Mouse (Mus musculus): ENCODE data around the gene Dlx1.
A peak's percentile ranks its signal among the peaks of the same experiment; 100 is the strongest.

Dlx1 gene

DNA sequence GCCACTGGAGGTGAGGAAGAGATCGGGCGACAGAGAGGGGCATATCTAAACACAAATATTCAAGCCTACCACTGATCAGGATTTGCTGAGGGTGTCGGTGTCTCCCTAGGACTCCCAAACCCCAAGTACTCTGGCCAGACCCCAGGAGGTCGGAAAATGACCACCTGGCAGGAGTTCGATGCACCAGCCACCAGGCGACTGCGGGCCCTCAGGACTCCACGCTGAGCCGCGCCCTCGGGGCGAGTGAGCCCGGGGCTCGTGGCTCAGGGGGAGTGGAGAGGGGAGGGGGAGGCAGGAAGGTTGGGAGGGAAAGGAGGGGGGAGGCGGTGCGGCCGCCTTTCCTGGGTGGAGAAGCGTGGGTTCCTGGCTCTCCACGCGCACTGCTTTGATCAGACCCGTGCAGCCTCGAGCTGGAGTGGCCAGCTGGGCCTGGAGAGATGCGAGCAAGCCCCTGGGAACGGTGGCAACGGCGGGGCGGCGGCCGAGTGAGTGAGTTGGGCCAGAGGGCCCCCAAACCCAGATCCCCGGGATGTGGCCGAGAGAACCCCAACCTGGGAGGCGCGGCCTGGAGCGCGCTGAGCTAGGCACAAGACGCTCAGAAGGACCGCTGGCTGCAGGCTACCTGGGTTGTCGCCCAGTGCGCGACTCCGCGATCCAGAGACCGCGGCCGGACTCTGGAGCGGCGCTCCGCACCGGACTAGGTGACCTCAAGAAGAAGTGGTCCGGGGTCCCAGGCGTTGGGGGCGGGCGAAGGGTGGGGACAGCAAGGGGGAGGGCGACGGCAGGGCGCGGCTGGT, 999 bp downstream of the Dlx1 start:
- no peak for DNase-seq

DNA sequence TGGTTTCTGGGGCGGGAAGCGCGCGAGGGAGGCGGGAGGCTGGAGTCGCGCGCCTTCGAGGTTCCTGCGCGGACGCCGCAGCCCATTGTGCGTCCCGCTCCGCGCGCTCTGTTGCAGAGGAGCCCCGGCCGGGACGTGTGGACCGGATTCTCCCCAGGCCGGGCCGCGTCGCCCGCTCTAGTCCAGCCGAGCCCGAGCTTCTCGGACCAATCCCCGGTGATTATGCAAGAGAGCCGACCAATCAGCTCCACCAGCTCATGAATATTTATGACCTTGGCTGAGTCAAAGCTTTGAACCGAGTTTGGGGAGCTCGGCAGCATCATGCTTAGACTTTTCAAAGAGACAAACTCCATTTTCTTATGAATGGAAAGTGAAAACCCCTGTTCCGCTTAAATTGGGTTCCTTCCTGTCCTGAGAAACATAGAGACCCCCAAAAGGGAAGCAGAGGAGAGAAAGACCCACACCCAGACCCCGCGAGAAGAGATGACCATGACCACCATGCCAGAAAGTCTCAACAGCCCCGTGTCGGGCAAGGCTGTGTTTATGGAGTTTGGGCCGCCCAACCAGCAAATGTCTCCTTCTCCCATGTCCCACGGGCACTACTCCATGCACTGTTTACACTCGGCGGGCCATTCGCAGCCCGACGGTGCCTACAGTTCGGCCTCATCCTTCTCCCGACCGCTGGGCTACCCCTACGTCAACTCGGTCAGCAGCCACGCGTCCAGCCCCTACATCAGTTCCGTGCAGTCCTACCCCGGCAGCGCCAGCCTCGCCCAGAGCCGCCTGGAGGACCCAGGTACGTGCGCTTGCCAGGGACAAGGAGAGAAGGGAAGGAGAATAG, 1.8 kb downstream of the Dlx1 start:
- peak in 1 of 2 experiments; percentile 31 for DNase-seq

GRCm38 (mm10) chr2:71530391-71531123, 2.6 kb downstream of the Dlx1 start:
- no peak for DNase-seq

DNA sequence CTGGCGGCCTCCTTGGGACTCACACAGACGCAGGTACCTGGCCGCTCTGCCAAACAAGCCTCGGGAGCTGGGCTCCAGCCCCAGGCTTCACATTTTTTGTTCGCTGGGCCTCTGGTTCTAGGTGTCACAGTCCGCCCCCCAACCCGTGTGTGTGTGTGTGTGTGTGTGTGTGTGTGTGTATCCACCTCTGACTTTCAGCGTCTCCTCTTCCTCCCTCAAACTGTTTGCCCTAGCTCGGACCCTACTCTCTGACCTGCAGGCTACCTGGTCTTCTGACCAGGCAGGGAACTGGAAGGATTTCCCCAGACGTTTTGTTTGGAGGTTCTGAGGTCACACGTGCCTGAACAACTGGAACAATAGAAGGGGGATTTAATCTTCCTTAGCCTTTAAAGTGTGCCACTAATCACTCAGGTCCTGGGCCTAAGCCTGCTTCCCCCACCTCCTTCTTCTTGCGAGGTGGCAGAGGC, 3.2 kb downstream of the Dlx1 start:
- DNase-seq: no peak

GRCm38 (mm10) chr2:71531990-71532970, 4.4 kb downstream of the Dlx1 start:
- no peak for DNase-seq

DNA sequence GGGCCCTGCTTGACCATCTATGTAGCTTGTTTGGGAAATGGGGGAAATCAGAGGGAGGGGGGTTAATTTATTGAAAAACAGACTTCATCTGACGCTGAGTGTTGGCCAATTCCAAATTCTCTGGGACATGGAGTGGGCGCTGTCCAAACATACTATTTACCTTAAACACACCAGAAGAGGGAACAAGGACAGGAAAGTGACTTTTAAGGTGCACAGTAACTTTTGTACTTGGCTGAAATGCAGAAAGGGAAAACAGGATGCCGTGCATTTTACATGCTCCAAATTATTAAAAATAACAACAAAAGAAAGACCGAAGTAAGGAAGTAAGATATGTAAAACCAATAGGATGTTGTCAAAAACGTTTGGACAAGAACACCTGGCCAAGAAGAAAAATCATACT, 5.2 kb downstream of the Dlx1 start:
- no peak for DNase-seq

DNA sequence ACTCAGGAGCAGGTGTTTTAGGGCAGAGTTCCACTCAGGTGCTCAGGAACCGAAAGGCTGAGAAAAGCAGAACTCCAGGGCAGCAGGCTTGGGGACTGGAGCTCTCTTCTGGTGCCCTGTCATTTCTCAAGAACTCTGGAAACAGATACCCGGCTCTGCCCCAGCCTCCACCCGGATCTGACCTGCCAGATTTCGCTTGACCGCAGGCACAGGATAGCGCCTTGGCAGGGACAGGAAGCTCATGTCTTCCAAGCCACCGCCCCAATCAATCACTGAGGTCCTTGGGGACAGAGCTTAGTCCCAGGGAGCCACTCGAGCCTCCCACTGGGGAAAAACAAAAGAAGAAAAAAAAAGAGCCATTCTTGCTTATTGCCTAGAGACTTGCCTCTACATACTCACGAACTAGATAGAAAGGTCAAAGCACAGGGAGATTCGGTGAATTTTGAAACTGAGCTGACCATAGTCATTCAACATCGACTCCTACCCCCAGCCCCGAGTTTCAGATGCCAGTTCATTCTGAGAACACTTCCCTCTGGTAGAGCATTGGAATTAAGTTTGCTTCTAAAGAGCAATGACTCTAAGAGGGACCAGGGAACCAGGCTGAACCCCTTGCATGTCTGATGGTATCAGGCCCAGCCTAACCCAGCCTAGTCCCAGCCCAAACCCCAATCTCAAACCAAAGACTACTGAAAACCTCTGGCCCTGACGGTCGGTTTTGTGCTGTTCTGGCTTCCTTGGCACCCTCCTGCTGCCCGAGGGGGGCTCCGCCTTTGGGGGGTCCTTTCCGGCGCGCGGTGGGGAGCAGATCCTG, 6.5 kb downstream of the Dlx1 start:
- no peak for DNase-seq

DNA sequence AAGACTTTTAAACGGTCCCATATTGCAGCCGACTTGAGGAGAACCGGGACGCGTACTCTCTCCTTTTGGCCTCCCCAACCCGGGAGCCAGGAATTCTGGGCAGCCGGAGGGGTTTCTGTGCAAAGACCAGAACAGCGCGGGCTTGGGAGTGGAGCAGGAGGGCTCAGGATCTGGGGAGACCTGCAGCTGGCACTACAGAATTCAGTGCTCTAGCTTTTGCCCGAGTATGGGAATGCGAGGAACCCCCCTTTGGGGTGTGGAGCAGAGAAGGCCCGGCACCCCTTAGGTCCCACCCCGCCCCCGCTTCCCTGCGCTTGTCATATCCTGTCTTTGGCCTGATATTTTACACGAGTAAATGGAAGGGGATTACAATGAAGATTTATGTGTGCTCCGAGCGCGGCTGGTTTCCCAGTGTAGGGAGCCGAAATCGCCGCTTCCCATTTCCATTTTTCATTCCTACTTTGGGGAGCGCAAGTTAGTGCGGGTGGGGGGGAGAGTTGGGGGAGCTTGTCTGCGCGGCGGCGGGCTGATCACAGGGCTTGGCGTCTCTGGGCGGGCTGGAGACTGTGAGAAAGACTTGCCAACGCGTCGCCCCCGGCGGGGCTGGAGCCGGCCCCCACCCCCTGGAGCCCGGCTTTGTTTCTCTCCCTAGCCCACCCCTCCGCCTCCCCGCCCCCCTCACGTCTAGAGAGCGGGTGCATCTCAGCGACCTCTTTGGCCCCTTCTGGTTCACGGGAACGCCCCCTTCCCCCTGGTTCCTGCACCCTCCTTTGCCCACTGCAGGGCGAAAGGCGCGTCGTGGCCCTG, 12.9 kb downstream of the Dlx1 start:
- no peak for DNase-seq

DNA sequence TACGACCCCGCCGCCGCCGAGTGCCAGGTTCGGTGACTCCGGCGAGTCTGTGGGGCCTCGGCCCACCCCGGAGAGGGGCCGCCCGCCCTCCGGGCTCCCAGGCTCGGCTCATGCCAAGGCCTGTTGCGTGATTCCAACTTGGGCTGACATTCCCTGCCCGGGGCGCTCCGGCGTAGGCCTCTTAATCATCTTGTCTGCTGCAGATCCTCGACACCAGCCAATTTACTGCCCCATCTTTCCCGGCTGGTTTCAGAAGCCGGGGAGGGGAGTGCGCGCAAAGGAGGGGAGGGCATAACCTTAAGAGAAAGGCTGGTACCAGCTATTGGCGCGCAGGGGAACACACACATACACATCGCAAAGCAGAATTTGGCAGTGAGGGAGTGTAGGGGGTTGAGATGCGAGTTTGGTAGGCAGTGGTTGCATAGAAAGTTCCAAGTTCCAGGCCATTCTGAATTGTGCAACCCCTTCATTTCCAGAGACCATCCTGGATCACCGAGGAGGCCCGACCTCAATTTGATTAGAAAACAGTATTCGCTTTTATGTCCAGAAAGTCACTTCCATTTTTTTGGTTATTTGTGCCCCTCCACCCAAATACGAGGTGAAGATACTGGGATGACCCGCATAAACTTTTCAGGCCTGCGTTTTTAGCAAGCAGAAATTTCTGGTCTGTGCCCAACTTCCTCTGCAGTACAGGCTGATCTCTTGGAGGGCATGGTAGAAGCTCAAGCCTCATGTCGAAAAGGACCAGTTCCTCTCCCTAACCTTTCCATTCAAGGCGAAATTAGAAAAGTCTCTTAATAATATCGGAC, 13.7 kb downstream of the Dlx1 start:
- DNase-seq: no peak

DNA sequence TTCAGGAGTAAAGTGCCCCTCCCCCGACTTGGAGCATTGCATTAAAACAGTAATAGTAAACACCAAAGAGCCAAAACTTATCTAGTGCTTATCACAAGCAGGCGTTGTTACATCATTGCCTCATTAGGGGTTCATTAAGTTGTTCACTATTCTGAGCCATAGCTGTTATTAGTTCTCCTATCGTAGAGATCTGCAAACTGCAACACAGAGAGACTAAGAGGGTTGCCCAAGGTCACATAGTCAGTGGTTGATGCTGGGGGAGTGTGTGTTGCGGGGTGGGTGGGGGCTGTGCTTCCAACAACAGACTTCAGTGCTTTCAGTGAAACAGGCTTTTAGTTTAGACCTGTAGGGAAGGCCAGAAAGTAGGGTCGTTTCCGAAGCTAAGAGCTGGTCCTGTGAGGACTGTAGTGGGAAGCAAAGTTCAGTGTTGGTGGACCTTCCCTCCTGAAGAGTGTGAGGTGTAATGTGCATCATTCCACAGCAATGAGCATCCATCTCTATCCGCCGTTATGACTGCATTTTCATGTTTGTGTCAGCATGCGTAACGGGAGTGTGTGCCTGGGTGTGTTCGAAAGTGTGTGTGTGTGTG, 14.4 kb downstream of the Dlx1 start:
- no peak for DNase-seq

- no peak for DNase-seq
These were observed 14.9 kb downstream of the Dlx1 start for GRCm38 (mm10) chr2:71542816-71543301.

- DNase-seq: no peak
These were observed 15.6 kb downstream of the Dlx1 start for GRCm38 (mm10) chr2:71543531-71543930.

- DNase-seq: no peak
These were observed 16.0 kb downstream of the Dlx1 start for GRCm38 (mm10) chr2:71543948-71544347.

DNA sequence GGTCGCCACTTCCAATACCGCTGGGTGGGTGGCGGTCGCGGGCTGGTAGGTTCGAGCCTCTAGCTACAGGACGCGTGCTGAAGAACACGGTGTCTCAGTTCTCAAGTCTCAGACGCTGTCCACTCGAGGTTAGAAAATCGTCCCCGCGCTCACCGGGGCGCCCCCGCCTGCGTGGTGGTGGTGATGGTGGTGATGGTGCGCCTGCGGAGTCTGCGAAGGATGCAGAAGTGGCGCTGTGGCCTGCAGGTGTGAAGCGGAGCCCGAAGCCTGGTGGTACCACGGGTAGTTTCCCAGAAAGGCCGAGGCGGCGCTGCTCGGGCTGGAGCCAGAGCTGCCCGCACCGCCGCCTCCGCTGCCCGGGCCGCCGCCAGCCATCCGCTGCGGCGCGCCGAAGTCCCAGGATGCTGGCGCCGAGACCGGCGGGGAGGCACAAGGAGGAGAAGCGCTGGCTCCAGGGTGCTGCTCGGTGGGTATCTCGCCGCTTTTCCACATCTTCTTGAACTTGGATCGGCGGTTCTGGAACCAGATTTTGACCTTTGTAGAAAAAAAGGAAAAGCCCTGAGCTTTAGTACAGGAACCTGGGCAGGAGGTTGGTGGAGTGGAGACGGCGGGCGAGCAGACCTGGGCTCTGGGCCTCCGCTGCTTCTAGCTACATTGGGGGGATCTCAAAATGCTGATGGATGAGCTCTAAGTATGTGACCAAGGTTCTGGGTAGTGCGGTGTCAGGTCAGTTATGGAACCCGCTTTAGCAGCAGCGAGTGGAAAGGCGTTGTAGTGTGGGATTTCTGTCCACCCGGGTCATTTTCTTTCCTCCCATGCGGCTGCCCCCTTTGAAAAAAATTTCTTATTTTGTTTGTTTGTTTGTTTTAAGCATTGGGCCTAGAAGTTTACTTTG, 16.7 kb downstream of the Dlx1 start:
- peak in 1 of 2 experiments; percentile 32 for DNase-seq

- no peak for DNase-seq
These were observed 17.5 kb downstream of the Dlx1 start for GRCm38 (mm10) chr2:71545401-71545881.

DNA sequence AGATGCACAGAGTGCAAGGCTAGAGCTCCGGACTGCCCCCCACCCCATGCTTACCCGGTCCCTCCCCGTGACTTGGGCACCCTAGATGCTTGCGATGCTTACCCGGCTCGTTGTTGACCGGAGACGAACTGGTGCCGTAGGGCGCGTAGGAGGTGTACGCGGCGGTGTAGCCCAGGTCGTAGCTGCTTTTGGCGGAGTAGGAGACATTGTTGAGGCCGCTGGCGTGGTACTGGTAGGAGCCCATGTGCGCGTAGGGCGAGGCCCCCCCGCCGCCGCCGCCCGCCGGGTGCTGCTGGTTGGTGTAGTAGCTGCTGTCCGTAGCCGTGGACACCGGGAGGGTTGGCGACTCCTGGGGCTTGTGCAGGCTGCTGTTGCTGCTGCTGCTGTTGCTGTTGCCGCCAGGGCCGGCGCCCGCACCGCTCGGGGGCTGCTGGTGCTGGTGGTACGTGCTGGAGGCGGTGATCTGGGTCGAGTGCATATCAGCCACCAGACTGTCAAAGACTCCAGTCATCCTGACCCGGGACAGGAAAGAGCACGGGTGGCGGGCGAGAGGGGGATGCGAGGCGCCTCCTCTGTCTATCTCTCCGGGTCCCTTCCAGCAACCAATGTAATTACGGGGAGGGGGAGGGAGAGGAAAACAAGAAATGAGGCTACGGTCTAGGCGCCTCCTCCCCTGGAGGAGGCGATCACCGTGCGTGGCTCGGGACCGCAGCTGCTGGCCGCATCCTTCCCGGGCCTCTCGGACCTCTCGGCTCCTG, 18.1 kb downstream of the Dlx1 start:
- peak in 1 of 2 experiments; percentile 35 for DNase-seq

DNA sequence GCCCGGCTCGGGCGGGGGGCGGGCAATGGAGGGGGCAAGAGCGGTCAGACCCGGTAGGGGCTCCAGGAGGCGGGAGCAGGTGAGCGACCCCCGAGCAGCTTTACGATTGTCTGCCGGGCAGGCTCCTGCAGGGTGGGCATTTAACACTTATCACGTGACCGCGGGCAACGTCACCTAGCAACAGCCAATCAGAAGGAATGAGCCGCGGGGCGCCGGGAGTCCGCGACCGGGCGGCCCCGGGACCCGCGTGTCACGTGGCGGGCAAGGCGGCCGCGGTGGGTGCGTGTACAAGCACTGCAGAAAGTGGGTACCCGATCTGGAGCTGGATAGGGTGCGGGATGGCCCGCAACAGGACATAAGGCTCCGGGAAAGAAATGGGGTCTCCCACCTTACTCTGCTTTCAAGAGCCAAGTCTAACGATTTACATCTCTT, 18.7 kb downstream of the Dlx1 start, which contains the start of gene Dlx2:
Gene Dlx2 (minus strand): TSS at position 115 of the 432 bp plus-strand sequence.
- peak in 1 of 2 experiments; percentile 40 for DNase-seq
